Mouse (Mus musculus) cerebellum, adult 2 months (tissue): ENCODE measurements around the gene Racgap1.

Experiments used
- CTCF ChIP-seq: fragments of 200-500 bp; IDR thresholded peaks from 2 replicates; pipeline ENCODE4 v1.5.1; 2011; ENCODE audit warnings: low read depth, mild to moderate bottlenecking, control low read depth, low read length, moderate library complexity, borderline replicate concordance; ENCODE audit not compliant: insufficient read depth
- POLR2A ChIP-seq: fragments of 200-500 bp; IDR thresholded peaks from 2 replicates; pipeline ENCODE4 v1.6.1; 2011; ENCODE audit warnings: low read length, control low read depth, borderline replicate concordance; ENCODE audit not compliant: insufficient read depth

- TF ChIP-seq CTCF = no peak; the same call in 1 of the 2 replicates
- no peak for TF ChIP-seq POLR2A
These were observed 26.8 kb upstream of the Racgap1 start for GRCm38 (mm10) chr15:99678063-99678800.
